Mouse (Mus musculus) ovary, adult 10 weeks (tissue): Measurements from ENCODE around the gene Ribc2. TPM values are rescaled to one million over a fixed set of nuclear protein-coding genes. Genes with fewer than 3 reads are reported as not detected.

Source experiments
- polyA plus RNA-seq: library from polyadenylated mRNA; stranded (reverse); fragments of 350-450 nt; fragmentation: Illumina TruSeq; extraction: RNeasy Lipid Tissue Mini Kit (QIAGEN cat#74804); gene quantifications from one replicate; pipeline ENCODE4 v1.2.3, GENCODE M21; 2014

Ribc2 gene
- not detected for polyA plus RNA-seq

GRCm38 (mm10) chr15:85131275-85132192 lies at the start of gene Ribc2, which contains the start of gene Smc1b:
Ribc2 (plus strand) TSS chr15:85132078.
Smc1b (minus strand) TSS chr15:85131964.

Other genes starting within 250 kb of the Ribc2 start
- gene Gm29666, start 212.0 kb upstream of the Ribc2 start, polyA plus RNA-seq, result 0.31 TPM
- 21.8 TPM for gene Nup50, start 208.7 kb upstream of the Ribc2 start, polyA plus RNA-seq
- gene 5031439G07Rik, start 143.5 kb upstream of the Ribc2 start, polyA plus RNA-seq, result 26.6 TPM
- gene Upk3a, start 114.9 kb upstream of the Ribc2 start, polyA plus RNA-seq, result not detected
- gene Fam118a, start 103.1 kb upstream of the Ribc2 start, polyA plus RNA-seq, result 62.2 TPM
- 6.0 TPM for gene Smc1b, start 114 bp upstream of the Ribc2 start, polyA plus RNA-seq
- 15.8 TPM for gene Fbln1, start 73.9 kb downstream of the Ribc2 start, polyA plus RNA-seq
- gene Atxn10, start 204.2 kb downstream of the Ribc2 start, polyA plus RNA-seq, result 208 TPM